Mouse (Mus musculus) heart, postnatal 0 days (tissue): ENCODE measurements around the gene Abtb1. TPM values are rescaled to one million over a fixed set of nuclear protein-coding genes. Genes with fewer than 3 reads are reported as not detected.
A peak's percentile ranks its signal among the peaks of the same experiment; 100 is the strongest.

Experiments used
- ATAC-seq: fragments of 200-750 bp; cut with Nextera tagmentation; 2 replicates; pipeline ENCODE4 v1.8.0; 2017; ENCODE audit warnings: low read depth, moderate number of reproducible peaks, moderate library complexity; ENCODE audit not compliant: insufficient read depth
- DNase-seq: peaks from one replicate; pipeline ENCODE4 v3.0.0-alpha.2; 2016; ENCODE audit warnings: low spot score
- H3K27ac ChIP-seq: fragments of 300-500 bp; sonication (generic); 2 replicates; pipeline ENCODE4 v1.5.1; 2014; ENCODE audit warnings: low read depth, mild to moderate bottlenecking
- H3K27me3 ChIP-seq: fragments of 300-500 bp; sonication (generic); 2 replicates; pipeline ENCODE4 v1.6.1; 2014; ENCODE audit warnings: low read length, mixed read lengths; ENCODE audit not compliant: control insufficient read depth, insufficient read depth
- H3K36me3 ChIP-seq: fragments of 300-500 bp; sonication (generic); replicated peaks from 2 replicates; pipeline ENCODE4 v1.6.1; 2014; ENCODE audit warnings: low read length, mixed read lengths; ENCODE audit not compliant: control insufficient read depth, insufficient read depth
- H3K4me1 ChIP-seq: fragments of 300-500 bp; sonication (generic); 2 replicates; pipeline ENCODE4 v1.6.1; 2014; ENCODE audit warnings: antibody characterized with exemption; ENCODE audit not compliant: control insufficient read depth, insufficient read depth
- H3K4me2 ChIP-seq: fragments of 300-500 bp; sonication (generic); 2 replicates; pipeline ENCODE4 v1.6.1; 2014; ENCODE audit warnings: low read depth, mild to moderate bottlenecking, low read length, moderate library complexity
- H3K4me3 ChIP-seq: fragments of 300-500 bp; sonication (generic); 2 replicates; pipeline ENCODE4 v1.5.1; 2014; ENCODE audit warnings: low read depth, low read length
- H3K9ac ChIP-seq: fragments of 300-500 bp; sonication (generic); replicated peaks from 2 replicates; pipeline ENCODE4 v1.6.1; 2014; ENCODE audit warnings: low read depth, low read length, mixed read lengths
- H3K9me3 ChIP-seq: fragments of 300-500 bp; sonication (generic); replicated peaks from 2 replicates; pipeline ENCODE4 v1.6.1; 2016; ENCODE audit warnings: low read length; ENCODE audit not compliant: control insufficient read depth
- CTCF ChIP-seq: IDR thresholded peaks from 2 replicates; pipeline ENCODE4 v1.5.1; 2016; ENCODE audit warnings: antibody characterized with exemption, control low read depth, low read depth
- EP300 ChIP-seq: IDR thresholded peaks from 2 replicates; pipeline ENCODE4 v1.6.1; 2016; ENCODE audit warnings: antibody characterized with exemption, low read depth
- WGBS: fragments of 180-500 bp; shearing (Covaris S2); extraction: QIAGEN DNeasy Blood & Tissue Kit; methylation state at CpG from one replicate; pipeline ENCODE4 v1.1.7; 2014; 5-methylcytosine and 5-hydroxymethylcytosine counted together
- polyA plus RNA-seq: library from polyadenylated mRNA; unstranded; fragments of >200 nt; fragmentation: Nextera tagmentation; extraction: Ambion mirVana; gene quantifications from 2 replicates; pipeline ENCODE4 v1.2.1, GENCODE M21; 2015
- total RNA-seq: library from RNA; depleted of rRNA; stranded (reverse); fragments of >200 nt; gene quantifications from 2 replicates; pipeline ENCODE4 v1.2.3, GENCODE M21; 2014; ENCODE audit warnings: low replicate concordance

Abtb1 gene
- total and polyA plus RNA-seq, 2 experiments from 2014 or later = 29.1 to 63.9 TPM

DNA sequence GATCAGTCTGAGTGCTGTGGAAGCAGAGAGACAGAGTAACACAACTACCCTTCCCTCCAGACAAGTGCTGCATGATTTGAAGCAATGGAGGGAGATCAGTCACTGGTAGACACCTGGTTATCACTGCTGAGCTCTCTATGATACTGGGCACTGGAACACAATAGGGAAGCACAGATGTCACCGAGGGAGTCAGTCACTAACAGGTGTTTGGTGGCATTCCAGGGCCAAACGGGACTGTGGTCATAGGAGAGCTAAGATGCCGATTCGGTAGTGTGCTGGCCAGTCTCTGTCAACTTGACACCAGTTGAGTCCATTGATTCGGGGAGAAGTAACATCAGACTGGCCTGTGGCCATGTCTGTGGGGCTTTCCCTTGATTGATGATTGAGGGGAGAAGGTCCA lies 12.7 kb upstream of the Abtb1 start:
- no peak overlapping the region for H3K4me3 ChIP-seq
- 73% methylated on average over 5 of the region's 5 CpGs for WGBS
- DNase-seq (no peak), ATAC-seq (no peak)
- H3K36me3 ChIP-seq = no peaks in the 10 kb centered on the region
- TF ChIP-seq CTCF = no peak
- H3K9me3 ChIP-seq = no peaks in the 10 kb centered on the region
- H3K9ac ChIP-seq = no peak overlapping the region
- H3K27ac ChIP-seq = no peak overlapping the region
- H3K4me2 ChIP-seq = no peak overlapping the region
- no peaks in the 10 kb centered on the region for H3K27me3 ChIP-seq
- peaks cover 5% of the 10 kb centered on the region; the same call in 1 of the 2 replicates for H3K4me1 ChIP-seq

DNA sequence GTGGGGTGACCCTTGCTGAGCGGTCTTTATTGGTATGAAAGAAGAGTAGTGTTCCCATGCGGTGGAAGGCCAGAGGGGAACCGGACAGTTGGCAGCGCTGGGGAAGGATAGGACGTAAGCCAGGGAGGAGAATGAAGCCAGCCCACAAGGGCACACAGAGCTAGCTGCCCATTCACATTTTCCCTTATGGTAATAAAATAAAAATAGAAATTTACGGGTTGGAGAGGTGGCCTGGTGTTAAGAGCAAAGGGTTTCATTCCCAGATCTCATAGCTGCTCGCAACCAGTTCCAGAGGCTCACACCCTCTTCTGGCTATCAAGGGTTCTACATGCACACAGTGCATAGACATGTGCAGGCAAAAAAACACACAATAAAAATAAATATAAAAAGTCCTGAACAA lies 8.2 kb upstream of the Abtb1 start:
- DNase-seq (no peak), ATAC-seq (peak; percentile 54)
- no peak overlapping the region for H3K4me3 ChIP-seq
- H3K4me1 ChIP-seq = no peaks in the 10 kb centered on the region
- H3K27ac ChIP-seq = no peak overlapping the region
- H3K36me3 ChIP-seq = no peaks in the 10 kb centered on the region
- TF ChIP-seq CTCF (peak; percentile 24; the same call in 1 of the 2 replicates), EP300 (no peak)
- H3K27me3 ChIP-seq = no peaks in the 10 kb centered on the region
- no peak overlapping the region for H3K4me2 ChIP-seq
- H3K9me3 ChIP-seq = no peaks in the 10 kb centered on the region
- 59% methylated on average over 7 of the region's 7 CpGs for WGBS
- H3K9ac ChIP-seq = no peak overlapping the region

GRCm38 (mm10) chr6:88849270-88849669 lies 7.5 kb upstream of the Abtb1 start:
- DNase-seq (no peak), ATAC-seq (no peak)
- Histone ChIP-seq H3K27me3 (no peaks in the 10 kb centered on the region), H3K4me1 (no peaks in the 10 kb centered on the region), H3K36me3 (no peaks in the 10 kb centered on the region), H3K4me2 (no peak overlapping the region), H3K9ac (no peak overlapping the region), H3K9me3 (no peaks in the 10 kb centered on the region), H3K27ac (0 out of 2 replicates have a peak overlapping the region, but pooled peaks have one; percentile 35), H3K4me3 (no peak overlapping the region)
- TF ChIP-seq CTCF = peak; percentile 32
- TF ChIP-seq EP300 = no peak
- WGBS = 48% methylated on average over 4 of the region's 4 CpGs

DNA sequence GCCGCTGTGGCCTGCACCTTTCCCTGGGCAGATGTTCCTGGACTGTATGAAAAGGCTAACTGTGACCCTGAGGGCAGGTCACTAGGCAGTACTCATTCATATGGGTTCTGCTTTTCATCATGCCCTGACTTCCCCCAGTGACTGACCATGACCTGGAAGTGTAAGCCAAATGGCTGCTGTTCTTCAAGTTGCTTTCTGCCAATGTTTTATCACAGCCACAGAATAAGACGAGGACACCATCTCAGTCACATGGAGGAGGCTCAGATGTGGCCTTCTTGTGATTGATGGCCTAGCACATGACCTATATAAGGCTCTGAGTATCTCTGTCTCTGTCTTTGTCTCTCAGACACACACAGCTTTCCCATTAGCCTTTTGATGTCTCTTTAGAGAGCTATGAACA lies 5.8 kb upstream of the Abtb1 start:
- H3K4me1 ChIP-seq = peaks cover 6% of the 10 kb centered on the region; the same call in 1 of the 2 replicates
- DNase-seq = no peak
- no peaks in the 10 kb centered on the region for H3K36me3 ChIP-seq
- ATAC-seq = no peak
- no peak overlapping the region for H3K4me2 ChIP-seq
- no peak overlapping the region for H3K27ac ChIP-seq
- H3K9ac ChIP-seq = no peak overlapping the region
- H3K4me3 ChIP-seq = no peak overlapping the region
- no peaks in the 10 kb centered on the region for H3K27me3 ChIP-seq
- TF ChIP-seq CTCF = no peak
- TF ChIP-seq EP300 = no peak
- 70% methylated on average over 2 of the region's 2 CpGs for WGBS
- H3K9me3 ChIP-seq = no peaks in the 10 kb centered on the region

- TF ChIP-seq CTCF (no peak), EP300 (no peak)
- H3K27ac ChIP-seq = no peak overlapping the region
- H3K27me3 ChIP-seq = no peaks in the 10 kb centered on the region
- H3K4me1 ChIP-seq = peaks cover 12% of the 10 kb centered on the region
- no peak for ATAC-seq
- H3K4me3 ChIP-seq = no peak overlapping the region
- DNase-seq = no peak
- 0 out of 2 replicates have a peak, but pooled peaks cover under 1% of the 10 kb centered on the region for H3K36me3 ChIP-seq
- H3K4me2 ChIP-seq = no peak overlapping the region
- 85% methylated on average over 7 of the region's 7 CpGs for WGBS
- no peak overlapping the region for H3K9ac ChIP-seq
- H3K9me3 ChIP-seq = no peaks in the 10 kb centered on the region
These were observed 3.2 kb upstream of the Abtb1 start for GRCm38 (mm10) chr6:88844901-88845565.
